Mouse (Mus musculus) heart, embryonic 15.5 days (tissue): ENCODE data around the gene Pik3cb. TPM values are rescaled to one million over a fixed set of nuclear protein-coding genes. Genes with fewer than 3 reads are reported as not detected.

Source experiments
- ATAC-seq: fragments of 200-750 bp; cut with Nextera tagmentation; replicated peaks from 2 replicates; pipeline ENCODE4 v1.8.0; 2017; ENCODE audit warnings: low read depth, moderate TSS enrichment; ENCODE audit not compliant: insufficient number of reproducible peaks, insufficient read depth, low FRiP score
- H3K27ac ChIP-seq: fragments of 300-500 bp; sonication (generic); 2 replicates; pipeline ENCODE4 v1.5.1; 2015; ENCODE audit warnings: mild to moderate bottlenecking, inconsistent platforms
- H3K27me3 ChIP-seq: fragments of 300-500 bp; sonication (generic); 2 replicates; pipeline ENCODE4 v1.6.1; 2015; ENCODE audit warnings: inconsistent platforms
- H3K36me3 ChIP-seq: fragments of 300-500 bp; sonication (generic); 2 replicates; pipeline ENCODE4 v1.6.1; 2015; ENCODE audit warnings: mild to moderate bottlenecking, inconsistent platforms
- H3K4me1 ChIP-seq: fragments of 300-500 bp; sonication (generic); replicated peaks from 2 replicates; pipeline ENCODE4 v1.6.1; 2015; ENCODE audit warnings: inconsistent platforms
- H3K4me2 ChIP-seq: fragments of 300-500 bp; sonication (generic); 2 replicates; pipeline ENCODE4 v1.6.1; 2015; ENCODE audit warnings: inconsistent platforms, mild to moderate bottlenecking, moderate library complexity
- H3K4me3 ChIP-seq: fragments of 300-500 bp; sonication (generic); 2 replicates; pipeline ENCODE4 v1.5.1; 2015; ENCODE audit warnings: mild to moderate bottlenecking, inconsistent platforms
- H3K9ac ChIP-seq: fragments of 300-500 bp; sonication (generic); 2 replicates; pipeline ENCODE4 v1.6.1; 2015; ENCODE audit warnings: mild to moderate bottlenecking, inconsistent platforms
- H3K9me3 ChIP-seq: fragments of 300-500 bp; sonication (generic); replicated peaks from 2 replicates; pipeline ENCODE4 v1.6.1; 2016; ENCODE audit warnings: inconsistent platforms
- WGBS: fragments of 180-500 bp; shearing (Covaris S2); methylation state at CpG from one replicate; pipeline ENCODE4 v1.1.7; 2015; ENCODE audit warnings: mixed read lengths; 5-methylcytosine and 5-hydroxymethylcytosine counted together
- polyA plus RNA-seq: library from polyadenylated mRNA; unstranded; fragments of >200 nt; fragmentation: Nextera tagmentation; extraction: Ambion mirVana; gene quantifications from 2 replicates; pipeline ENCODE4 v1.2.1, GENCODE M21; 2015

Gene Pik3cb
- polyA plus RNA-seq, 1 experiment from 2014 or later: 1.4 TPM

- ATAC-seq: no peak
- Histone ChIP-seq H3K36me3 (no peaks in the 10 kb centered on the region), H3K27me3 (no peaks in the 10 kb centered on the region), H3K9ac (no peak overlapping the region), H3K9me3 (no peaks in the 10 kb centered on the region), H3K4me3 (no peak overlapping the region), H3K4me1 (no peaks in the 10 kb centered on the region), H3K4me2 (no peak overlapping the region), H3K27ac (no peak overlapping the region)
- WGBS: 72% methylated on average over 3 of the region's 3 CpGs
These were observed 59.1 kb downstream of the Pik3cb start for GRCm38 (mm10) chr9:99081308-99081707.

- WGBS: 95% methylated on average over 2 of the region's 2 CpGs
- no peaks in the 10 kb centered on the region for H3K9me3 ChIP-seq
- no peak overlapping the region for H3K9ac ChIP-seq
- H3K27me3 ChIP-seq: no peaks in the 10 kb centered on the region
- H3K27ac ChIP-seq: no peak overlapping the region
- ATAC-seq: no peak
- no peaks in the 10 kb centered on the region for H3K4me1 ChIP-seq
- no peak overlapping the region for H3K4me2 ChIP-seq
- no peaks in the 10 kb centered on the region for H3K36me3 ChIP-seq
- H3K4me3 ChIP-seq: no peak overlapping the region
These were observed 59.8 kb downstream of the Pik3cb start for GRCm38 (mm10) chr9:99080657-99081056.

GRCm38 (mm10) chr9:99074462-99074861, 66.0 kb downstream of the Pik3cb start:
- H3K27me3 ChIP-seq: no peaks in the 10 kb centered on the region
- H3K4me1 ChIP-seq: no peaks in the 10 kb centered on the region
- H3K27ac ChIP-seq: no peak overlapping the region
- 72% methylated on average over 2 of the region's 2 CpGs for WGBS
- H3K36me3 ChIP-seq: no peaks in the 10 kb centered on the region
- H3K9ac ChIP-seq: no peak overlapping the region
- no peaks in the 10 kb centered on the region for H3K9me3 ChIP-seq
- no peak overlapping the region for H3K4me2 ChIP-seq
- H3K4me3 ChIP-seq: no peak overlapping the region
- no peak for ATAC-seq

- H3K4me3 ChIP-seq: no peak overlapping the region
- H3K27ac ChIP-seq: no peak overlapping the region
- H3K9me3 ChIP-seq: no peaks in the 10 kb centered on the region
- ATAC-seq: no peak
- no peak overlapping the region for H3K9ac ChIP-seq
- WGBS: 76% methylated on average over 4 of the region's 4 CpGs
- H3K27me3 ChIP-seq: no peaks in the 10 kb centered on the region
- H3K4me2 ChIP-seq: no peak overlapping the region
- H3K36me3 ChIP-seq: no peaks in the 10 kb centered on the region
- H3K4me1 ChIP-seq: no peaks in the 10 kb centered on the region
These were observed 67.9 kb downstream of the Pik3cb start for GRCm38 (mm10) chr9:99072538-99072937.

- H3K27ac ChIP-seq: no peak overlapping the region
- WGBS: 59% methylated on average over 5 of the region's 5 CpGs
- no peak for ATAC-seq
- H3K27me3 ChIP-seq: no peaks in the 10 kb centered on the region
- H3K9ac ChIP-seq: no peak overlapping the region
- no peak overlapping the region for H3K4me3 ChIP-seq
- no peaks in the 10 kb centered on the region for H3K9me3 ChIP-seq
- no peak overlapping the region for H3K4me2 ChIP-seq
- H3K4me1 ChIP-seq: no peaks in the 10 kb centered on the region
- peaks cover 3% of the 10 kb centered on the region; the same call in 1 of the 2 replicates for H3K36me3 ChIP-seq
These were observed 75.1 kb downstream of the Pik3cb start for GRCm38 (mm10) chr9:99065311-99065710.

- Histone ChIP-seq H3K9ac (no peak overlapping the region), H3K27me3 (no peaks in the 10 kb centered on the region), H3K4me3 (no peak overlapping the region), H3K4me1 (no peaks in the 10 kb centered on the region), H3K27ac (no peak overlapping the region), H3K36me3 (peaks cover 3% of the 10 kb centered on the region; the same call in 1 of the 2 replicates), H3K4me2 (no peak overlapping the region), H3K9me3 (no peaks in the 10 kb centered on the region)
- no peak for ATAC-seq
- whole genome bisulfite sequencing: 45% methylated on average over 2 of the region's 2 CpGs
These were observed 76.2 kb downstream of the Pik3cb start for GRCm38 (mm10) chr9:99064216-99064615.

GRCm38 (mm10) chr9:99062544-99062943, 77.9 kb downstream of the Pik3cb start:
- Histone ChIP-seq H3K4me2 (no peak overlapping the region), H3K4me3 (no peak overlapping the region), H3K27ac (no peak overlapping the region), H3K27me3 (no peaks in the 10 kb centered on the region), H3K36me3 (peaks cover 3% of the 10 kb centered on the region; the same call in 1 of the 2 replicates), H3K9me3 (no peaks in the 10 kb centered on the region), H3K4me1 (no peaks in the 10 kb centered on the region), H3K9ac (no peak overlapping the region)
- peak; percentile 62; the same call in 1 of the 2 replicates for ATAC-seq
- WGBS: 38% methylated on average over 7 of the region's 7 CpGs

- ATAC-seq: no peak
- H3K4me2 ChIP-seq: no peak overlapping the region
- no peaks in the 10 kb centered on the region for H3K27me3 ChIP-seq
- H3K4me1 ChIP-seq: no peaks in the 10 kb centered on the region
- H3K4me3 ChIP-seq: no peak overlapping the region
- peaks cover 3% of the 10 kb centered on the region; the same call in 1 of the 2 replicates for H3K36me3 ChIP-seq
- no peak overlapping the region for H3K27ac ChIP-seq
- H3K9ac ChIP-seq: no peak overlapping the region
- 69% methylated on average over 3 of the region's 3 CpGs for WGBS
- H3K9me3 ChIP-seq: no peaks in the 10 kb centered on the region
These were observed 82.7 kb downstream of the Pik3cb start for GRCm38 (mm10) chr9:99057751-99058150.

GRCm38 (mm10) chr9:99049760-99050159, 90.7 kb downstream of the Pik3cb start:
- Histone ChIP-seq H3K4me2 (no peak overlapping the region), H3K27me3 (no peaks in the 10 kb centered on the region), H3K9ac (no peak overlapping the region), H3K36me3 (peaks cover 4% of the 10 kb centered on the region; the same call in 1 of the 2 replicates), H3K9me3 (no peaks in the 10 kb centered on the region), H3K27ac (0 out of 2 replicates have a peak overlapping the region, but pooled peaks have one; percentile 19), H3K4me3 (no peak overlapping the region), H3K4me1 (peaks cover 13% of the 10 kb centered on the region)
- peak; percentile 43; the same call in 1 of the 2 replicates for ATAC-seq
- WGBS: 42% methylated on average over 6 of the region's 6 CpGs

GRCm38 (mm10) chr9:99048724-99049250, 91.6 kb downstream of the Pik3cb start:
- no peak overlapping the region for H3K9ac ChIP-seq
- H3K4me2 ChIP-seq: no peak overlapping the region
- no peaks in the 10 kb centered on the region for H3K27me3 ChIP-seq
- peaks cover 4% of the 10 kb centered on the region; the same call in 1 of the 2 replicates for H3K36me3 ChIP-seq
- H3K27ac ChIP-seq: no peak overlapping the region
- no peaks in the 10 kb centered on the region for H3K9me3 ChIP-seq
- ATAC-seq: no peak
- WGBS: 64% methylated on average over 1 of the region's 1 CpGs
- H3K4me3 ChIP-seq: no peak overlapping the region
- H3K4me1 ChIP-seq: peaks cover 13% of the 10 kb centered on the region

- WGBS: 87% methylated on average over 8 of the region's 8 CpGs
- H3K27me3 ChIP-seq: no peaks in the 10 kb centered on the region
- peaks cover 8% of the 10 kb centered on the region for H3K4me1 ChIP-seq
- H3K4me2 ChIP-seq: no peak overlapping the region
- H3K9me3 ChIP-seq: no peaks in the 10 kb centered on the region
- ATAC-seq: no peak
- H3K4me3 ChIP-seq: no peak overlapping the region
- peaks cover 4% of the 10 kb centered on the region; the same call in 1 of the 2 replicates for H3K36me3 ChIP-seq
- no peak overlapping the region for H3K9ac ChIP-seq
- no peak overlapping the region for H3K27ac ChIP-seq
These were observed 95.7 kb downstream of the Pik3cb start for GRCm38 (mm10) chr9:99044761-99045160.

- no peak overlapping the region for H3K4me2 ChIP-seq
- no peak overlapping the region for H3K4me3 ChIP-seq
- H3K9me3 ChIP-seq: no peaks in the 10 kb centered on the region
- no peak for ATAC-seq
- no peak overlapping the region for H3K9ac ChIP-seq
- H3K27ac ChIP-seq: no peak overlapping the region
- WGBS: 89% methylated on average over 4 of the region's 4 CpGs
- H3K27me3 ChIP-seq: no peaks in the 10 kb centered on the region
- H3K4me1 ChIP-seq: 0 out of 2 replicates have a peak, but pooled peaks cover 3% of the 10 kb centered on the region
- peaks cover 4% of the 10 kb centered on the region; the same call in 1 of the 2 replicates for H3K36me3 ChIP-seq
These were observed 97.8 kb downstream of the Pik3cb start for GRCm38 (mm10) chr9:99042641-99043040.
